Mouse (Mus musculus): ENCODE results near the gene Hoxb2. TPM values are rescaled to one million over a fixed set of nuclear protein-coding genes. Genes with fewer than 3 reads are reported as not detected.

The Hoxb2 gene
- polyA plus RNA-seq, 1 experiment from 2014 or later: 20.3 TPM

GRCm38 (mm10) chr11:96348141-96348928 lies 2.0 kb upstream of the Hoxb2 start:
- H3K4me2 ChIP-seq: peak overlapping the region; percentile 34; the same call in 1 of the 2 replicates
- H3K4me1 ChIP-seq: peaks cover 46% of the 10 kb centered on the region
- H3K9me3 ChIP-seq: no peaks in the 10 kb centered on the region
- 18% methylated on average over 21 of the region's 21 CpGs for WGBS
- H3K9ac ChIP-seq: no peak overlapping the region
- no peak overlapping the region for H3K4me3 ChIP-seq (replicated peaks)
- no peaks in the 10 kb centered on the region for H3K36me3 ChIP-seq
- peak overlapping the region; percentile 98 for H3K27ac ChIP-seq
- ATAC-seq (ENCODE audit: insufficient read depth, low FRiP score, low read depth): no peak
- H3K27me3 ChIP-seq (replicated peaks): peaks cover 29% of the 10 kb centered on the region

- Histone ChIP-seq H3K27ac (peak overlapping the region; percentile 98), H3K27me3 (replicated peaks) (peaks cover 26% of the 10 kb centered on the region), H3K4me3 (replicated peaks) (no peak overlapping the region), H3K4me1 (peaks cover 44% of the 10 kb centered on the region), H3K9me3 (no peaks in the 10 kb centered on the region), H3K4me2 (peak overlapping the region; percentile 22; the same call in 1 of the 2 replicates), H3K36me3 (no peaks in the 10 kb centered on the region), H3K9ac (no peak overlapping the region)
- 48% methylated on average over 3 of the region's 3 CpGs for WGBS
- no peak for ATAC-seq (ENCODE audit: insufficient read depth, low FRiP score, low read depth)
Observed at GRCm38 (mm10) chr11:96348988-96349387, 1.3 kb upstream of the Hoxb2 start.

GRCm38 (mm10) chr11:96349491-96350340 lies 609 bp upstream of the Hoxb2 start:
- H3K4me2 ChIP-seq: peak overlapping the region; percentile 22
- H3K9ac ChIP-seq: no peak overlapping the region
- H3K27ac ChIP-seq: peak overlapping the region; percentile 98
- H3K36me3 ChIP-seq: no peaks in the 10 kb centered on the region
- peaks cover 23% of the 10 kb centered on the region for H3K27me3 ChIP-seq (replicated peaks)
- WGBS: 16% methylated on average over 14 of the region's 14 CpGs
- H3K9me3 ChIP-seq: no peaks in the 10 kb centered on the region
- no peak for ATAC-seq (ENCODE audit: insufficient read depth, low FRiP score, low read depth)
- peaks cover 41% of the 10 kb centered on the region for H3K4me1 ChIP-seq
- H3K4me3 ChIP-seq (replicated peaks): peak overlapping the region; percentile 12; the same call in 1 of the 2 replicates

DNA sequence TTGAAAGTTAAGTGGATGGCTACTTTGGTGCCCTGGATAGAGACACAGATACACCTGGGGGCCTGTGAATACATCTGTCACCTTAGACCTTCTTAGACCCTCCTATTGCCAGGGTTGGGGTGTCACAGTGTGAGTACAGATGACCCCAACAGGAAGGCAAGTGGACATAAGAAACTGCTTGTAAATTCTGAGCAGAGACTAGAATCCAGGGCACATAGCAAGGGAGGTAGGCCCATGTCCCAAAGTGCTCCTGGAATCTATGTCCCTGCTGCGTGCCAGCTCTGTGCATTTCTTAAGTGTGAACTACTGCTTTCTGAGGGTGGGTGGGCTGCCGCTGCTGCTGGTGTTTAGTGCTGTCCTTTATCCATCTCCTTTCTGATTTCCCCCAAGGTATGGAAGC lies 466 bp downstream of the Hoxb2 start:
- Histone ChIP-seq H3K4me3 (replicated peaks) (peak overlapping the region; percentile 56; the same call in 1 of the 2 replicates), H3K4me2 (peak overlapping the region; percentile 72), H3K9ac (no peak overlapping the region), H3K27ac (peak overlapping the region; percentile 98), H3K27me3 (replicated peaks) (peaks cover 12% of the 10 kb centered on the region), H3K9me3 (no peaks in the 10 kb centered on the region), H3K4me1 (peaks cover 35% of the 10 kb centered on the region), H3K36me3 (no peaks in the 10 kb centered on the region)
- 47% methylated on average over 2 of the region's 2 CpGs for WGBS
- no peak for ATAC-seq (ENCODE audit: insufficient read depth, low FRiP score, low read depth)

DNA sequence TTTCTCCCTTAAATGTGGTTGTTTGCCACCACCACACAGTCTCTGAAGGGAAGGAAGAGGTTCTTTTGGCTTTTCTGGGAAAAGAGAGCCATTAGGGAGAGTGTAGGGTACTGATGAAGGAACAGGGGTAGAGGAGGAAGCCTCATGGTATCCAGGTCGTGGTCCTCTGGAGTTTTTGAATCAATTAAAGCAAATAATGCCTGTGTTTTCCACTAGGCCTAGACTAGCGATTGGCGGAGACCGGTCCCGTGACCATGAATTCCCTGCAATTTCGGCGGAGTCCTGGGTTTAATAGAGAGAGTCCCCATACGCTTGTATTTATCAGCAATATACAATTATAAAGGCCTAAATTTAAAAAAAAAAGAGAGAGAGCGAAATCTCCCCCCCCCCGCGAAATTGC lies 987 bp downstream of the Hoxb2 start:
- H3K9me3 ChIP-seq: no peaks in the 10 kb centered on the region
- peak overlapping the region; percentile 72 for H3K4me2 ChIP-seq
- no peak for ATAC-seq (ENCODE audit: insufficient read depth, low FRiP score, low read depth)
- peak overlapping the region; percentile 56 for H3K4me3 ChIP-seq (replicated peaks)
- H3K27me3 ChIP-seq (replicated peaks): peaks cover 7% of the 10 kb centered on the region
- peaks cover 29% of the 10 kb centered on the region; the same call in 1 of the 2 replicates for H3K4me1 ChIP-seq
- H3K9ac ChIP-seq: no peak overlapping the region
- H3K36me3 ChIP-seq: no peaks in the 10 kb centered on the region
- 8% methylated on average over 11 of the region's 11 CpGs for WGBS
- H3K27ac ChIP-seq: peak overlapping the region; percentile 98

- peak overlapping the region; percentile 98 for H3K27ac ChIP-seq
- ATAC-seq (ENCODE audit: insufficient read depth, low FRiP score, low read depth): peak; percentile 58
- 3% methylated on average over 22 of the region's 22 CpGs for WGBS
- no peaks in the 10 kb centered on the region for H3K9me3 ChIP-seq
- peak overlapping the region; percentile 71; the same call in 1 of the 2 replicates for H3K9ac ChIP-seq
- peak overlapping the region; percentile 72 for H3K4me2 ChIP-seq
- H3K36me3 ChIP-seq: no peaks in the 10 kb centered on the region
- peaks cover 26% of the 10 kb centered on the region; the same call in 1 of the 2 replicates for H3K4me1 ChIP-seq
- peak overlapping the region; percentile 56 for H3K4me3 ChIP-seq (replicated peaks)
- H3K27me3 ChIP-seq (replicated peaks): peaks cover 4% of the 10 kb centered on the region; the same call in 1 of the 2 replicates
Observed at GRCm38 (mm10) chr11:96351831-96352230, 1.5 kb downstream of the Hoxb2 start.

GRCm38 (mm10) chr11:96352691-96353521 lies 2.6 kb downstream of the Hoxb2 start:
- Histone ChIP-seq H3K4me3 (replicated peaks) (peak overlapping the region; percentile 56), H3K36me3 (no peaks in the 10 kb centered on the region), H3K4me1 (peaks cover 24% of the 10 kb centered on the region; the same call in 1 of the 2 replicates), H3K27me3 (replicated peaks) (peaks cover 4% of the 10 kb centered on the region; the same call in 1 of the 2 replicates), H3K27ac (peak overlapping the region; percentile 98), H3K9ac (peak overlapping the region; percentile 71), H3K4me2 (peak overlapping the region; percentile 72), H3K9me3 (no peaks in the 10 kb centered on the region)
- under 1% methylated on average over 75 of the region's 75 CpGs for WGBS
- no peak for ATAC-seq (ENCODE audit: insufficient read depth, low FRiP score, low read depth)

DNA sequence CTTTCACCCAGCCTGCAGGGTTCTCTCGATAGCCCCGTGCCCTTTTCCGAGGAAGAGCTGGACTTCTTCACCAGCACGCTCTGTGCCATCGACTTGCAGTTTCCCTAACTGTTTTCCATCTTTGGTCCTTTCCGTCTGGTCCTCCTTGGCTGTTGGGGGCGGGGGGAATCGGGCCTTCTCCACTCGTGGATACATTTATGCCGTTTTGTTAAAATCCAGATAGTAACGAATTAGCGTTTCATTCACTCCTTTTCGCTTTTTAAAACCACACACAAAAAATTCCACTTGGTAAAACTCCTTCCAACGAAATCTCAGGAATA lies 3.2 kb downstream of the Hoxb2 start:
- WGBS: 3% methylated on average over 14 of the region's 14 CpGs
- Histone ChIP-seq H3K4me3 (replicated peaks) (peak overlapping the region; percentile 56), H3K4me2 (peak overlapping the region; percentile 72), H3K9ac (peak overlapping the region; percentile 71), H3K9me3 (no peaks in the 10 kb centered on the region), H3K36me3 (no peaks in the 10 kb centered on the region), H3K27ac (peak overlapping the region; percentile 98), H3K4me1 (peaks cover 20% of the 10 kb centered on the region; the same call in 1 of the 2 replicates), H3K27me3 (replicated peaks) (peaks cover 4% of the 10 kb centered on the region; the same call in 1 of the 2 replicates)
- no peak for ATAC-seq (ENCODE audit: insufficient read depth, low FRiP score, low read depth)

GRCm38 (mm10) chr11:96353939-96354338 lies 3.6 kb downstream of the Hoxb2 start:
- peak overlapping the region; percentile 37; the same call in 1 of the 2 replicates for H3K9ac ChIP-seq
- peak overlapping the region; percentile 84; the same call in 1 of the 2 replicates for H3K27ac ChIP-seq
- WGBS: 17% methylated on average over 8 of the region's 8 CpGs
- no peaks in the 10 kb centered on the region for H3K9me3 ChIP-seq
- H3K27me3 ChIP-seq (replicated peaks): peaks cover 4% of the 10 kb centered on the region; the same call in 1 of the 2 replicates
- peaks cover 19% of the 10 kb centered on the region; the same call in 1 of the 2 replicates for H3K4me1 ChIP-seq
- ATAC-seq (ENCODE audit: insufficient read depth, low FRiP score, low read depth): no peak
- H3K4me2 ChIP-seq: peak overlapping the region; percentile 72
- peak overlapping the region; percentile 41 for H3K4me3 ChIP-seq (replicated peaks)
- H3K36me3 ChIP-seq: no peaks in the 10 kb centered on the region

DNA sequence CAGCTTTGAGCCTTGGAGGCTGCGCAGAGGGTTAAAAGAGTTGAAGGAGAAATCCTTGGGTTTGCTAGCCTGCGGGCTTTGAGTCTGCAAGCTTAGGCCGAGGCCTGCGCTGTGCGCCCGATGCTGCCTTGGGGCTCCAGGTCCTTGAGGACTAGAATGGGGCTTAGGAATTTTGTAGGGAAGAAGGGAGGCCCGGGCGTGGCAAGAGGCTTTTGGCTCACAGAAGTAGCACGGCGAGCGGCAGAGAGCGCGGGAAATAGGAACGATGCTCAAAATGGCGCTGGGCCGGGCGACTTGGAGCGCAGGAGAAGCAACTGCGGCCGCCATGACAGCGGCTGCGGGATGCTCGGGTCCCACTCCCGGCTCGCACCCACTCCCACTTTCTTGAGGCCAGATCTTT lies 4.1 kb downstream of the Hoxb2 start:
- Histone ChIP-seq H3K4me2 (peak overlapping the region; percentile 72), H3K27me3 (replicated peaks) (peaks cover 4% of the 10 kb centered on the region; the same call in 1 of the 2 replicates), H3K4me3 (replicated peaks) (peak overlapping the region; percentile 41), H3K9ac (peak overlapping the region; percentile 37; the same call in 1 of the 2 replicates), H3K9me3 (no peaks in the 10 kb centered on the region), H3K27ac (peak overlapping the region; percentile 84), H3K4me1 (peaks cover 19% of the 10 kb centered on the region; the same call in 1 of the 2 replicates), H3K36me3 (no peaks in the 10 kb centered on the region)
- no peak for ATAC-seq (ENCODE audit: insufficient read depth, low FRiP score, low read depth)
- 1% methylated on average over 25 of the region's 25 CpGs for WGBS

- Histone ChIP-seq H3K27me3 (replicated peaks) (peaks cover 4% of the 10 kb centered on the region; the same call in 1 of the 2 replicates), H3K27ac (peak overlapping the region; percentile 84), H3K4me3 (replicated peaks) (peak overlapping the region; percentile 41), H3K9me3 (no peaks in the 10 kb centered on the region), H3K9ac (peak overlapping the region; percentile 37; the same call in 1 of the 2 replicates), H3K36me3 (no peaks in the 10 kb centered on the region), H3K4me2 (peak overlapping the region; percentile 72), H3K4me1 (peaks cover 19% of the 10 kb centered on the region; the same call in 1 of the 2 replicates)
- 13% methylated on average over 9 of the region's 9 CpGs for WGBS
- no peak for ATAC-seq (ENCODE audit: insufficient read depth, low FRiP score, low read depth)
Observed at GRCm38 (mm10) chr11:96354801-96355311, 4.5 kb downstream of the Hoxb2 start.
